Comparison of ENCODE assay signal across 7 mouse cellular contexts in the genomic region with DNA sequence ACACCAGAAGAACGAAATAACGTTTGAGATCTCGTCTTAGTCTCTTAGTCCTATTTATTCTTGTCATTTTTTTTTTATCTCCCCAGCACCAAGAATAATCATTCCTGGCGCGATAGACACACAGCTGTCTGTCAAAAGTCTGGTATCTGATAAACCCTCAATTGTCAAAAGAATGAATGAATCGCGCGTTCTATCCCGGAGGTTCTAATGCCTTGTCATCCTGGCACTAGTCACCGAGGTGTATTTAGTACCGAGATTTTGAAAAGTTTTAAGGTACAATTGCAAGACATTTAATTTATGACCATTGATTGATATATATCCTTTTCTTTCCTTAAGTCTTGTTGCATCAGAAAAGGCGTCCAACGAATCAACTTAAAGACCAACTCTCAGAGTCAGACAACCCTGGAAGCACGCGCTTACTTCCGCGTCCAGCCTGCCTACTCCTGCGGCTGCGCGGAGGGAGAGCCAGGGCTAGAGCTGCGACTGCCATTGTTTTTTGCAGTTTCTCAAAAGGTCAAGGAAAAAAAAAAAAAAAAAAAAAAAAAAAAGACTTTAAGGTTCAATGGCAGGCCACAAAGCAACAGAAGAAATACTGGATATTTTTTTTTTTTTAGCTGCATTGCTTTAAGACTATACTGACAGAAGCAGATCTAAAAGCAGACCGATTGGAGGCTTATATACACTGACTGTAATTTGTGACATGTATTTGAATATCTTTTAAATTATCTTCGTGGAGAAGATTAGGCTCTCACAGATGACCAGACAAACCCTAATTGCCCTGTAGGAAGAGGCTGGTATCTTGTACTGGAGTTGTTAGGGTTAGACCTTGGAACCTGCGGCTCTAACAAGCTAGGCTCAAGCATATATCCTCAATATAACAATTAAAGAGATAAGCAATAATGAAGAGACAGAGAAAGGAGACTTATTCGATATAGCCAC. TPM values are rescaled to one million over a fixed set of nuclear protein-coding genes. Genes with fewer than 3 reads are reported as not detected.
DNase-seq lines count a peak whose midpoint lies in the region; ATAC-seq lines count a peak whose summit lies in the region.

No protein-coding gene starts in this region.

- H3K4me3 ChIP-seq in intestine, embryonic 14.5 days (ENCODE audit: low read depth, low read length), result peak overlapping the region; percentile 96

- peaks cover 10% of the 10 kb centered on the region for H3K4me1 ChIP-seq in intestine, embryonic 14.5 days (replicated peaks; ENCODE audit: control insufficient read depth, insufficient read depth, low read length)

- H3K27me3 ChIP-seq in intestine, embryonic 14.5 days (replicated peaks; ENCODE audit: control insufficient read depth, insufficient read depth, low read length), result no peaks in the 10 kb centered on the region

- peak; percentile 87 to 93 for DNase-seq in adrenal gland, adult (ENCODE audit: inconsistent age in 2 of 2, low spot score in 1 of 2)
- peak; percentile 27 to 42 for DNase-seq in gastrocnemius, adult 8-10 months (ENCODE audit: low spot score in 2 of 2)
- DNase-seq in intestine, embryonic 14.5 days (ENCODE audit: low spot score), result peak; percentile 63
- DNase-seq in left cerebral cortex, postnatal 25 days (ENCODE audit: low spot score in 2 of 2), result peak; percentile 76 to 86
- peak; percentile 79 for DNase-seq in mesoderm, embryonic 11.5 days (ENCODE audit: low read depth, low spot score)
- DNase-seq in skeletal muscle tissue, adult 2 months (ENCODE audit: low read depth, low spot score), result peak; percentile 64

- intact Hi-C loops in left cerebral cortex, postnatal 25 days (cut with DNase I), result no loop called here

- peak overlapping the region; percentile 66 for H3K4me2 ChIP-seq in intestine, embryonic 14.5 days (ENCODE audit: low read length)

- peak; percentile 60 for ATAC-seq in common myeloid progenitor, adult 5-6 weeks (replicated peaks; ENCODE audit: low read depth, poor library complexity, severe bottlenecking)
- peak; percentile 42; the same call in 1 of the 2 replicates for ATAC-seq in intestine, embryonic 14.5 days (replicated peaks; ENCODE audit: low FRiP score, low TSS enrichment, low read depth)

- WGBS in intestine, embryonic 14.5 days, result 12% methylated on average over 25 of the region's 25 CpGs

- H3K36me3 ChIP-seq in intestine, embryonic 14.5 days (ENCODE audit: control insufficient read depth, insufficient read depth, low read length), result peaks cover 13% of the 10 kb centered on the region

- H3K9me3 ChIP-seq in intestine, embryonic 14.5 days (ENCODE audit: control insufficient read depth, low read length), result no peaks in the 10 kb centered on the region

- H3K27ac ChIP-seq in intestine, embryonic 14.5 days (ENCODE audit: low read depth), result peak overlapping the region; percentile 96; the same call in 1 of the 2 replicates

- H3K9ac ChIP-seq in intestine, embryonic 14.5 days (ENCODE audit: low read length), result peak overlapping the region; percentile 17; the same call in 1 of the 2 replicates

RNA-seq across cellular contexts. Expression of a gene that starts 0.6 kb away (rescaled TPM):
- total RNA-seq in common myeloid progenitor, adult 5-6 weeks (2017), result 35.8 and 39.9 TPM in 2 replicates
- total RNA-seq in gastrocnemius, adult 8-10 months (2022), result 10 to 100 TPM; 57.5 to 65.9 (median 63.7) TPM
- 21.3 and 23.8 TPM in 2 replicates for polyA plus RNA-seq in intestine, embryonic 14.5 days (2014; fragmentation: Nextera tagmentation; extraction: Ambion mirVana)
- 10 to 100 TPM; 50.6 to 57.0 TPM for total RNA-seq in left cerebral cortex, postnatal 25 days (2021)

Comparison
In these comparisons a context has a peak if more than half of its experiments do, and no peak if none do; other contexts are left out.
1. Peak in every context shown above with its lines: DNase-seq, ATAC-seq, H3K4me3 ChIP-seq and H3K27ac ChIP-seq.
2. DNase-seq: peak in every context shown above with its lines; median percentile 90 in adrenal gland, adult; 81 in left cerebral cortex, postnatal 25 days; 79 in mesoderm, embryonic 11.5 days; 64 in skeletal muscle tissue, adult 2 months; 63 in intestine, embryonic 14.5 days; 34 in gastrocnemius, adult 8-10 months.